Mouse (Mus musculus) left cerebral cortex, adult 18-20 months (tissue): ENCODE data around the gene Aurkb. TPM values are rescaled to one million over a fixed set of nuclear protein-coding genes. Genes with fewer than 3 reads are reported as not detected.

Source experiments
- DNase-seq, 2 experiments: peaks; one replicate each; pipeline ENCODE4 v3.0.0; 2021 to 2022; ENCODE audit warnings: low spot score in 2 of 2, mixed read lengths in 1 of 2
- total RNA-seq, 2 experiments: library from RNA; stranded (reverse); gene quantifications; 2 replicates each; pipeline ENCODE4 v1.2.3; 2021

Aurkb gene
- total RNA-seq, 2 experiments from 2014 or later, result 0.30 TPM; not detected in 1

GRCm38 (mm10) chr11:69063413-69064201 lies 18.2 kb downstream of the Aurkb start:
- DNase-seq, result peak; percentile 77 to 78

GRCm38 (mm10) chr11:69064259-69065133 lies 19.0 kb downstream of the Aurkb start:
- DNase-seq, result no peak

- DNase-seq, result no peak
Observed at GRCm38 (mm10) chr11:69065394-69065925, 20.0 kb downstream of the Aurkb start.

GRCm38 (mm10) chr11:69066163-69066861 lies 20.9 kb downstream of the Aurkb start:
- DNase-seq, result peak; percentile 52 to 72

GRCm38 (mm10) chr11:69066956-69067355 lies 21.5 kb downstream of the Aurkb start:
- peak; percentile 91 to 93 for DNase-seq

GRCm38 (mm10) chr11:69067601-69068000 lies 22.2 kb downstream of the Aurkb start:
- DNase-seq, result no peak

GRCm38 (mm10) chr11:69070093-69070492 lies 24.6 kb downstream of the Aurkb start:
- DNase-seq, result no peak

GRCm38 (mm10) chr11:69070590-69071222 lies 25.3 kb downstream of the Aurkb start, which contains the start of gene Tmem107:
Tmem107 (plus strand) TSS chr11:69070806.
- peak; percentile 95 to 96 for DNase-seq

GRCm38 (mm10) chr11:69071262-69071661 lies 25.8 kb downstream of the Aurkb start:
- DNase-seq, result peak in 1 of 2 experiments; percentile 37

GRCm38 (mm10) chr11:69072234-69072633 lies 26.8 kb downstream of the Aurkb start:
- no peak for DNase-seq

GRCm38 (mm10) chr11:69072666-69073064 lies 27.2 kb downstream of the Aurkb start:
- no peak for DNase-seq

GRCm38 (mm10) chr11:69073065-69073888 lies 27.8 kb downstream of the Aurkb start:
- peak; percentile 82 to 83 for DNase-seq

GRCm38 (mm10) chr11:69073951-69074775 lies 28.7 kb downstream of the Aurkb start:
- DNase-seq, result no peak

- DNase-seq, result no peak
Observed at GRCm38 (mm10) chr11:69074776-69075069, 29.3 kb downstream of the Aurkb start.

- DNase-seq, result no peak
Observed at GRCm38 (mm10) chr11:69075764-69076479, 30.5 kb downstream of the Aurkb start.

- DNase-seq, result no peak
Observed at GRCm38 (mm10) chr11:69076572-69076971, 31.1 kb downstream of the Aurkb start.

GRCm38 (mm10) chr11:69077316-69077715 lies 31.9 kb downstream of the Aurkb start:
- DNase-seq, result no peak

- no peak for DNase-seq
Observed at GRCm38 (mm10) chr11:69078041-69078440, 32.6 kb downstream of the Aurkb start.
